Mouse (Mus musculus) kidney, adult 2 months (tissue): Measurements from ENCODE around the gene Zfp697. TPM values are rescaled to one million over a fixed set of nuclear protein-coding genes. Genes with fewer than 3 reads are reported as not detected.
A peak's percentile ranks its signal among the peaks of the same experiment; 100 is the strongest.
"Not testable (repeated sequence)": the region's sequence is repeated elsewhere in the genome, so short reads cannot be mapped to it uniquely, and the experiment has no call there.

Source experiments
- DNase-seq: peaks from one replicate; pipeline ENCODE4 v3.0.0; 2021
- H3K27ac ChIP-seq: fragments of 200-500 bp; 2 replicates; pipeline ENCODE4 v1.5.1; 2012; ENCODE audit warnings: low read depth, low read length, control low read depth, inconsistent platforms; ENCODE audit not compliant: insufficient read depth
- H3K27me3 ChIP-seq: fragments of 200-500 bp; replicated peaks from 2 replicates; pipeline ENCODE4 v1.6.1; 2012; ENCODE audit warnings: mild to moderate bottlenecking, moderate library complexity, low read length, inconsistent platforms; ENCODE audit not compliant: control insufficient read depth, insufficient read depth
- H3K36me3 ChIP-seq: fragments of 200-500 bp; 2 replicates; pipeline ENCODE4 v1.6.1; 2012; ENCODE audit warnings: mild to moderate bottlenecking, moderate library complexity, low read length, inconsistent platforms; ENCODE audit not compliant: control insufficient read depth, insufficient read depth
- H3K4me1 ChIP-seq: fragments of 200-500 bp; 2 replicates; pipeline ENCODE4 v1.6.1; 2011; ENCODE audit warnings: low read length; ENCODE audit not compliant: control insufficient read depth, insufficient read depth
- H3K4me3 ChIP-seq: fragments of 200-500 bp; 2 replicates; pipeline ENCODE4 v1.5.1; 2011; ENCODE audit warnings: mild to moderate bottlenecking, low read depth, low read length, control low read depth; ENCODE audit not compliant: insufficient read depth
- CTCF ChIP-seq: fragments of 200-500 bp; conservative IDR thresholded peaks from 2 replicates; pipeline ENCODE4 v1.5.1; 2011; ENCODE audit warnings: low read depth, mild to moderate bottlenecking, control low read depth, low read length, moderate library complexity, mixed read lengths; ENCODE audit not compliant: insufficient read depth, insufficient read length
- POLR2A ChIP-seq: fragments of 200-500 bp; IDR thresholded peaks from one replicate; pipeline ENCODE4 v1.6.1; 2011; ENCODE audit warnings: low read depth, low read length, control low read depth
- WGBS: fragments of 180-500 bp; shearing (Covaris S2); methylation state at CpG from one replicate; pipeline ENCODE4 v1.1.7; 2018; 5-methylcytosine and 5-hydroxymethylcytosine counted together
- polyA plus RNA-seq: library from polyadenylated mRNA; depleted of rRNA; stranded (reverse); fragments of >200 nt; gene quantifications from 2 replicates; pipeline ENCODE4 v1.2.3, GENCODE M21; 2012

Zfp697 gene
- polyA plus RNA-seq, 1 experiment = 14.7 TPM

DNA sequence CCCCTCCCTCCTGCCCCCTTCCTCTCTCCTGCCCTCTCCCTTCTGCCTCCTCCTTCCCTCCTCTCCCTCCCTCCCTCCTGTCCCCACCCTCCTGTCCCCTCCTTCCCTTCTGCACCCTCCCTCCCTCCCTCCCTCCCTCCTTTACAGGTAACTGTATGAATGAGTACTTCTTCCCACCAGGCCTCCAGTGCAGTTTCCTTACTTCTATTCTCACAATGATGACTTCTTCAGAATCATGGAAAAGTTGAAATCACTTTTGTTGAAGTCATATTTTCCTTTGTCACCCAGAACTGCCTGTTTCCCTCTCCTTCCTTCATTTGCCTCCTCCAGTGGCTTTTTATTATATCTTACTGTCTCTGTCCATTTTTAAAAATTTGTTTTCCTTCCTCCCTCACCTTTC, 231.7 kb downstream of the Zfp697 start:
- Histone ChIP-seq H3K27me3 (no peaks in the 10 kb centered on the region), H3K36me3 (no peaks in the 10 kb centered on the region), H3K27ac (no peak overlapping the region), H3K4me3 (no peak overlapping the region), H3K4me1 (no peaks in the 10 kb centered on the region; the same call in 1 of the 2 replicates)
- no peak for DNase-seq
- TF ChIP-seq POLR2A (no peak), CTCF (no peak)

- not testable (repeated sequence) for DNase-seq, H3K4me3 ChIP-seq, H3K36me3 ChIP-seq, H3K4me1 ChIP-seq, H3K27me3 ChIP-seq, H3K27ac ChIP-seq
- 66% methylated on average over 2 of the region's 2 CpGs for WGBS
Observed at GRCm38 (mm10) chr3:98614406-98614927, 232.2 kb downstream of the Zfp697 start.

GRCm38 (mm10) chr3:98616244-98616643, 234.0 kb downstream of the Zfp697 start:
- H3K27me3 ChIP-seq, H3K27ac ChIP-seq: not testable (repeated sequence)

DNA sequence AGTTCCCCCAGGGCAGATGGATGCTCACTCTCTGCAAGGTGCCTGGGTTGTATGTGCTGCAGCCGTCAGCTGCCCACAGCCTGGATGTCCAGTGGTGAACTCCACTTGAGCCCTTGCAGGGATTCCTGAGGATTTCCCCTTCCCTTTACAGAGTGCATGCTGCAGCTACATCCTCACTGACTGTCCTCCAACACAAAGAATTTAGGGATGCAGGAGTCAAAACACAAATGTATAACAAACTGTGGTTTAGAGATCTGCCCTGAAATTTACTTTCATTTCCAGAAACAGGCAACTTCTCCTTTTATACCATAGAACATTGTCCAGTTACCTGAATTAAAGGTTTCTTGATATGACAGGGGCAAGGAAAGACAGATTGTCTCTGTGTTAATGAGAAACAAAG, 234.5 kb downstream of the Zfp697 start:
- not testable (repeated sequence) for DNase-seq

More at GRCm38 (mm10) chr3:98616244-98616643, 234.0 kb downstream of the Zfp697 start:
- not testable (repeated sequence) for H3K36me3 ChIP-seq, H3K4me3 ChIP-seq, H3K4me1 ChIP-seq, DNase-seq
- WGBS = 24% methylated on average over 2 of the region's 2 CpGs

DNA sequence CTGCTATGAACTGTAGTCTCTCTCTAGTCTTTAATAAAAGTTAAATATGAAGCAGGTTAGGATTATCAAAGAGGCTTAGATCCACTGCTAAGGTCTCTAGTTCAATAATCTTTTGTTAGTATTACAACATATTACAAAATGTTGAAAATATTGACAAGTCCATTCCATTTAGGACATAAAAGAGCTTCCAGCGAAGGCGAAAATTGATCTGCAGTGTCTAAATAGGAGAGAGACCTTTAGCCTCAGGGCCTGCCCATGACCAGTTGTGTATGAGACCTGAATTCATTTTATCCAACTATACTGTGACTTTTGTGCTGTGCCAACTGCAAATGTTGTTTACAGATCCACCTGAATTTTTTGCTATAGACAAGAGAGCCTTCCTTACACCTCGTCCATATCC, 247.4 kb downstream of the Zfp697 start:
- Histone ChIP-seq H3K4me3 (no peak overlapping the region), H3K27me3 (no peaks in the 10 kb centered on the region), H3K36me3 (no peaks in the 10 kb centered on the region), H3K4me1 (no peaks in the 10 kb centered on the region; the same call in 1 of the 2 replicates), H3K27ac (no peak overlapping the region)
- 87% methylated on average over 3 of the region's 3 CpGs for WGBS
- TF ChIP-seq CTCF = no peak
- TF ChIP-seq POLR2A = no peak
- DNase-seq = no peak

More for the DNA sequence above, 234.5 kb downstream of the Zfp697 start:
- not testable (repeated sequence) for H3K27me3 ChIP-seq, H3K36me3 ChIP-seq, H3K4me1 ChIP-seq, H3K4me3 ChIP-seq, H3K27ac ChIP-seq
- WGBS = 73% methylated on average over 1 of the region's 1 CpGs

- Histone ChIP-seq H3K36me3 (no peaks in the 10 kb centered on the region), H3K4me1 (no peaks in the 10 kb centered on the region; the same call in 1 of the 2 replicates), H3K4me3 (no peak within 1 kb of the TSS), H3K27me3 (no peaks in the 10 kb centered on the region), H3K27ac (no peak within 1 kb of the TSS)
- TF ChIP-seq POLR2A = no peak
- no peak for TF ChIP-seq CTCF
- no peak for DNase-seq
Observed at GRCm38 (mm10) chr3:98630152-98630551, 247.9 kb downstream of the Zfp697 start, which contains the start of gene Hsd3b5. Hsd3b5 (minus strand) TSS chr3:98630252.

DNA sequence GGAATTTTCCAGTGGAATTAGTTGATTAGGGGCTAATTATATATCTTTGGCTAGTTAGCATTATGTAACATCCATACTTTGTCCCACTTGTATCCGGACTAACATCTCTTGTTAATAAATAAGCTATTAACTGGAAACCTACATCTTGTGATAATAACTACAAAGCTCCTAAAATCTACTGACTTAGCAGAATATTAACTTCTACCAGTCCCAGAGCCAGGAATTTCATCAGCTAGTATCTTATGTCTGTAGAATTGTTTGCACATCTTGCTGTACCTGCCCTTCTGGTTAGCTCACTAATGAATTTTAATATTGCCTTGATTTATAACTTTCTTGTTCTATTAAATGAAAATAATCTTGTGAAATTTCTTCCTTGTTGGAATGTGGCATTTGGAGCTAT, 252.9 kb downstream of the Zfp697 start:
- no peaks in the 10 kb centered on the region for H3K27me3 ChIP-seq
- TF ChIP-seq POLR2A (no peak), CTCF (no peak)
- peak; percentile 13 for DNase-seq
- WGBS = 29% methylated on average over 1 of the region's 1 CpGs
- no peak overlapping the region for H3K27ac ChIP-seq
- H3K36me3 ChIP-seq = no peaks in the 10 kb centered on the region
- no peaks in the 10 kb centered on the region for H3K4me1 ChIP-seq
- no peak overlapping the region for H3K4me3 ChIP-seq

GRCm38 (mm10) chr3:98680786-98681185, 298.5 kb downstream of the Zfp697 start:
- Histone ChIP-seq H3K27me3 (no peaks in the 10 kb centered on the region), H3K36me3 (no peaks in the 10 kb centered on the region), H3K4me3 (no peak overlapping the region), H3K4me1 (peaks cover 8% of the 10 kb centered on the region; the same call in 1 of the 2 replicates), H3K27ac (peak overlapping the region; percentile 95)
- TF ChIP-seq CTCF (no peak), POLR2A (no peak)
- peak; percentile 92 for DNase-seq
